Mouse (Mus musculus): ENCODE data around the gene Ube2q1. TPM values are rescaled to one million over a fixed set of nuclear protein-coding genes. Genes with fewer than 3 reads are reported as not detected.

Gene Ube2q1
- polyA plus RNA-seq, 2 experiments = 24.0 to 47.0 TPM

- TF ChIP-seq POLR2A (IDR thresholded peaks at IDR 0.05; ENCODE audit: borderline replicate concordance, extremely low read depth, insufficient read depth, insufficient read length) = no peak
- no peak overlapping the region for H3K4me3 ChIP-seq (replicated peaks; ENCODE audit: low read length)
- no peaks in the 10 kb centered on the region for H3K4me1 ChIP-seq (ENCODE audit: control insufficient read depth, insufficient read depth, low read length)
- no peaks in the 10 kb centered on the region for H3K27me3 ChIP-seq (ENCODE audit: control insufficient read depth, insufficient read depth, low read length)
- H3K27ac ChIP-seq (replicated peaks; ENCODE audit: low read depth, low read length) = no peak overlapping the region
- no peaks in the 10 kb centered on the region for H3K9me3 ChIP-seq (ENCODE audit: control insufficient read depth, low read length)
- ATAC-seq (ENCODE audit: low FRiP score, low read depth) = no peak
- H3K36me3 ChIP-seq (ENCODE audit: control insufficient read depth, insufficient read depth, low read length) = no peaks in the 10 kb centered on the region
- no peak overlapping the region for H3K9ac ChIP-seq (ENCODE audit: low read depth, low read length, severe bottlenecking)
- DNase-seq (ENCODE audit: low spot score) = no peak
- H3K4me2 ChIP-seq (replicated peaks; ENCODE audit: low read depth, low read length, severe bottlenecking) = no peak overlapping the region
- 84% methylated on average over 12 of the region's 12 CpGs for WGBS
Observed at GRCm38 (mm10) chr3:89820311-89821095, 47.1 kb downstream of the Ube2q1 start.

DNA sequence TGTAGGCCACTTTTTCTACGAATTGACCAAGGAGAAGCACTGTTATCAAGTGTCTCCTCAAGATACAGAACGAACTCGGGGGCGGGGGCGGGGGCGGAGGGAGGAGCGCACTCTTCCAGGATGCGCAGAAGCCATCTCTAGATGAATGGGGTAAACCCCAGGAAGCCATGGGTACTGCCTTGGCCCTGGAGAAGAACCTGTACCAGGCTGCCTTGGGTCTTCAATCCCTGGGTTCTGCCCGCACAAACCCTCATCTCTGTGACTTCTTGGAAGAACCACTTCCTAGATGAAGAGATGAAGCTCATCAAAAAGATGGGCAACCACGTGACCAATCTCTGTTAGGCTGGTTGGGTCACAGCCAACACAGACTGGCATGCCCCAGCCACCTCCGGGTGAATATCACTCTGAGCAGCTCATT is 47.7 kb downstream of the Ube2q1 start:
- no peak for TF ChIP-seq POLR2A (IDR thresholded peaks at IDR 0.05; ENCODE audit: borderline replicate concordance, extremely low read depth, insufficient read depth, insufficient read length)
- H3K4me2 ChIP-seq (replicated peaks; ENCODE audit: low read depth, low read length, severe bottlenecking) = no peak overlapping the region
- H3K27ac ChIP-seq (replicated peaks; ENCODE audit: low read depth, low read length) = no peak overlapping the region
- H3K9ac ChIP-seq (ENCODE audit: low read depth, low read length, severe bottlenecking) = no peak overlapping the region
- ATAC-seq (ENCODE audit: low FRiP score, low read depth) (no peak), DNase-seq (ENCODE audit: low spot score) (no peak)
- H3K36me3 ChIP-seq (ENCODE audit: control insufficient read depth, insufficient read depth, low read length) = no peaks in the 10 kb centered on the region
- no peaks in the 10 kb centered on the region for H3K9me3 ChIP-seq (ENCODE audit: control insufficient read depth, low read length)
- no peaks in the 10 kb centered on the region for H3K27me3 ChIP-seq (ENCODE audit: control insufficient read depth, insufficient read depth, low read length)
- H3K4me3 ChIP-seq (replicated peaks; ENCODE audit: low read length) = no peak overlapping the region
- no peaks in the 10 kb centered on the region for H3K4me1 ChIP-seq (ENCODE audit: control insufficient read depth, insufficient read depth, low read length)
- 84% methylated on average over 11 of the region's 11 CpGs for WGBS

- TF ChIP-seq POLR2A (IDR thresholded peaks at IDR 0.05; ENCODE audit: borderline replicate concordance, extremely low read depth, insufficient read depth, insufficient read length) = no peak
- Histone ChIP-seq H3K36me3 (ENCODE audit: control insufficient read depth, insufficient read depth, low read length) (no peaks in the 10 kb centered on the region), H3K4me2 (replicated peaks; ENCODE audit: low read depth, low read length, severe bottlenecking) (no peak overlapping the region), H3K27me3 (ENCODE audit: control insufficient read depth, insufficient read depth, low read length) (no peaks in the 10 kb centered on the region), H3K9ac (ENCODE audit: low read depth, low read length, severe bottlenecking) (no peak overlapping the region), H3K27ac (replicated peaks; ENCODE audit: low read depth, low read length) (no peak overlapping the region), H3K4me3 (replicated peaks; ENCODE audit: low read length) (no peak overlapping the region), H3K9me3 (ENCODE audit: control insufficient read depth, low read length) (no peaks in the 10 kb centered on the region), H3K4me1 (ENCODE audit: control insufficient read depth, insufficient read depth, low read length) (no peaks in the 10 kb centered on the region)
- ATAC-seq (ENCODE audit: low FRiP score, low read depth) (no peak), DNase-seq (ENCODE audit: low spot score) (no peak)
- 68% methylated on average over 10 of the region's 10 CpGs for WGBS
Observed at GRCm38 (mm10) chr3:89821548-89822480, 48.4 kb downstream of the Ube2q1 start.

DNA sequence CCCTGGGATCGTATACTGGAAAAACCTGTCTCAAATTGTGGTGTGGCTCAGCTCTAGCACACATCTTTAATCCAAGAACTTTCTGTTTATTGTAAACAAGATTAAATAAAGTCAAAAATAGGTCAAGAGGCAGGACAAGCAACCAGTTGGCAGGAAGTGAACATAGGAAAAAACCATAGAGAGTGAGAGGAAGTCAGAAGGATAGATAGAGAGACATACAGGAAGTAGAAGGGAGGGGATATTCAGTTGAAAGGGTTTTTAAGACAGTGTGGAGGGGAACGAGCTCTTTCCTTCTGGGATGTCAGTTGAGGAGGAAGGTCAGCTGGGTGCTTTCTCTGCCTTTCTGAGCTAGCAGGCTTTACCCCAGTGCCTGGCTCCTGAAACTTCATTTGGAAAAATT is 50.2 kb downstream of the Ube2q1 start:
- no peak overlapping the region for H3K4me2 ChIP-seq (replicated peaks; ENCODE audit: low read depth, low read length, severe bottlenecking)
- H3K4me3 ChIP-seq (replicated peaks; ENCODE audit: low read length) = no peak overlapping the region
- H3K27ac ChIP-seq (replicated peaks; ENCODE audit: low read depth, low read length) = no peak overlapping the region
- DNase-seq (ENCODE audit: low spot score) = no peak
- no peaks in the 10 kb centered on the region for H3K9me3 ChIP-seq (ENCODE audit: control insufficient read depth, low read length)
- H3K4me1 ChIP-seq (ENCODE audit: control insufficient read depth, insufficient read depth, low read length) = no peaks in the 10 kb centered on the region
- no peak overlapping the region for H3K9ac ChIP-seq (ENCODE audit: low read depth, low read length, severe bottlenecking)
- 61% methylated on average over 2 of the region's 2 CpGs for WGBS
- 0 out of 2 replicates have a peak, but pooled peaks cover 2% of the 10 kb centered on the region for H3K27me3 ChIP-seq (ENCODE audit: control insufficient read depth, insufficient read depth, low read length)
- no peak for TF ChIP-seq POLR2A (IDR thresholded peaks at IDR 0.05; ENCODE audit: borderline replicate concordance, extremely low read depth, insufficient read depth, insufficient read length)
- ATAC-seq (ENCODE audit: low FRiP score, low read depth) = no peak
- H3K36me3 ChIP-seq (ENCODE audit: control insufficient read depth, insufficient read depth, low read length) = no peaks in the 10 kb centered on the region

DNA sequence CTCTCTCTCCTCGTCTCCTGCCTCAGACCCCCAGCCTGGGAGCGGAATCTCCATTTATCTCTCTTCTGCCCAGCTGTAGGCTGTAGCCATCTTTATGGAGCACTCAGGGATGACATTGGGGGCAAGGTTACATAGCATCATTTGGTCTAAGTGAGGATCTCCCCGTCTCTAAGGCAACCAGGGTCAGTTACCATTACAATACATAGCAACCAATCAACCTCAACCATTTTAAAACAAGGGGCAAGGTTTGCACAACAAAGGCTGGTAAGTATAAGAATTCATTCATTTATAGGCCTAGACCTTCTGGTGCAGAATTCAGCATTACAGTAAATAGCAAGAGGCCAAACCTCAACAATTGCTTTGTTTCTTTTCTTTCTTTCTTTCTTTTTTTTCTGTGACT is 52.9 kb downstream of the Ube2q1 start:
- Histone ChIP-seq H3K27me3 (ENCODE audit: control insufficient read depth, insufficient read depth, low read length) (peaks cover 29% of the 10 kb centered on the region), H3K4me1 (ENCODE audit: control insufficient read depth, insufficient read depth, low read length) (no peaks in the 10 kb centered on the region), H3K27ac (replicated peaks; ENCODE audit: low read depth, low read length) (no peak overlapping the region), H3K4me2 (replicated peaks; ENCODE audit: low read depth, low read length, severe bottlenecking) (no peak overlapping the region), H3K4me3 (replicated peaks; ENCODE audit: low read length) (no peak overlapping the region), H3K36me3 (ENCODE audit: control insufficient read depth, insufficient read depth, low read length) (no peaks in the 10 kb centered on the region), H3K9me3 (ENCODE audit: control insufficient read depth, low read length) (no peaks in the 10 kb centered on the region), H3K9ac (ENCODE audit: low read depth, low read length, severe bottlenecking) (no peak overlapping the region)
- ATAC-seq (ENCODE audit: low FRiP score, low read depth) (no peak), DNase-seq (ENCODE audit: low spot score) (no peak)
- no peak for TF ChIP-seq POLR2A (IDR thresholded peaks at IDR 0.05; ENCODE audit: borderline replicate concordance, extremely low read depth, insufficient read depth, insufficient read length)
- 72% methylated on average over 3 of the region's 3 CpGs for WGBS

Measured in limb, embryonic 14.5 days (tissue).